Mouse (Mus musculus): Measurements from ENCODE around the gene Ghdc. TPM values are rescaled to one million over a fixed set of nuclear protein-coding genes. Genes with fewer than 3 reads are reported as not detected.

Ghdc gene
- polyA plus RNA-seq, 1 experiment from 2014 or later: 2.1 TPM

DNA sequence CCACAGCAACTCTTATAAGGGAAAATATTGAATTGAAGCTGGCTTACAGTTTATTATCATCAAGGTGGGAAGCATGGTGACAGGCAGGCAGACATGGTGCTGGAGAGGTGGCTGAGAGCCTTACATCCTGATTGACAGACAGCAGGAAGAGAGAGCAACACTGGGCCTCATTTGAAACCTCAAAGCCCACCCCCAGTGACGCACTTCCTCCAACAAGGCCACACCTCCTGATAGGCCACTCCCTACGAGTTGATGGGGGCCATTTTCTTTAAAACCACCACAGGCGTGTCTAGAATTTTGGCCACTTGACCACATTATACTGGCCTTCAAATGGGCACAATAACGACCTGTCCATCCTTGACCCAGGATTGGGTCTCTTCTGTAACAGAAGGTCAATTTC, 3.5 kb upstream of the Ghdc start:
- 88% methylated on average over 4 of the region's 4 CpGs for WGBS

GRCm38 (mm10) chr11:100769980-100770379, 777 bp downstream of the Ghdc start:
- DNase-seq (ENCODE audit: low spot score) (no peak), ATAC-seq (ENCODE audit: low FRiP score) (no peak)
- WGBS: 58% methylated on average over 6 of the region's 6 CpGs
- Histone ChIP-seq H3K4me1 (replicated peaks; ENCODE audit: control insufficient read depth, insufficient read depth, low read length) (no peaks in the 10 kb centered on the region), H3K4me3 (ENCODE audit: low read depth, low read length) (peak overlapping the region; percentile 34; the same call in 1 of the 2 replicates), H3K27ac (ENCODE audit: low read depth, low read length) (no peak overlapping the region), H3K9ac (ENCODE audit: low read depth, low read length) (no peak overlapping the region), H3K4me2 (replicated peaks; ENCODE audit: low read depth, low read length) (no peak overlapping the region; the same call in 1 of the 2 replicates), H3K36me3 (ENCODE audit: control insufficient read depth, insufficient read depth, low read length) (no peaks in the 10 kb centered on the region), H3K9me3 (ENCODE audit: control insufficient read depth, low read length) (no peaks in the 10 kb centered on the region), H3K27me3 (ENCODE audit: control insufficient read depth, insufficient read depth, low read length) (no peaks in the 10 kb centered on the region)

More for the DNA sequence above, 3.5 kb upstream of the Ghdc start:
- Histone ChIP-seq H3K27ac (ENCODE audit: low read depth, low read length) (no peak overlapping the region), H3K9me3 (ENCODE audit: control insufficient read depth, low read length) (no peaks in the 10 kb centered on the region), H3K36me3 (ENCODE audit: control insufficient read depth, insufficient read depth, low read length) (no peaks in the 10 kb centered on the region), H3K27me3 (ENCODE audit: control insufficient read depth, insufficient read depth, low read length) (no peaks in the 10 kb centered on the region), H3K4me2 (replicated peaks; ENCODE audit: low read depth, low read length) (no peak overlapping the region), H3K4me3 (ENCODE audit: low read depth, low read length) (no peak overlapping the region), H3K4me1 (replicated peaks; ENCODE audit: control insufficient read depth, insufficient read depth, low read length) (no peaks in the 10 kb centered on the region), H3K9ac (ENCODE audit: low read depth, low read length) (no peak overlapping the region)
- DNase-seq (ENCODE audit: low spot score) (no peak), ATAC-seq (ENCODE audit: low FRiP score) (no peak)

- 83% methylated on average over 5 of the region's 5 CpGs for WGBS
- ATAC-seq (ENCODE audit: low FRiP score): no peak
- H3K9me3 ChIP-seq (ENCODE audit: control insufficient read depth, low read length): no peaks in the 10 kb centered on the region
Measured at GRCm38 (mm10) chr11:100767871-100768270, 2.9 kb downstream of the Ghdc start.

GRCm38 (mm10) chr11:100766726-100767125, 4.0 kb downstream of the Ghdc start:
- H3K4me3 ChIP-seq (ENCODE audit: low read depth, low read length): no peak overlapping the region
- no peak overlapping the region for H3K9ac ChIP-seq (ENCODE audit: low read depth, low read length)
- WGBS: 83% methylated on average over 9 of the region's 9 CpGs
- no peak overlapping the region for H3K4me2 ChIP-seq (replicated peaks; ENCODE audit: low read depth, low read length)
- 0 out of 2 replicates have a peak, but pooled peaks cover 4% of the 10 kb centered on the region for H3K27me3 ChIP-seq (ENCODE audit: control insufficient read depth, insufficient read depth, low read length)
- ATAC-seq (ENCODE audit: low FRiP score) (no peak), DNase-seq (ENCODE audit: low spot score) (no peak)
- no peak overlapping the region for H3K27ac ChIP-seq (ENCODE audit: low read depth, low read length)
- H3K4me1 ChIP-seq (replicated peaks; ENCODE audit: control insufficient read depth, insufficient read depth, low read length): no peaks in the 10 kb centered on the region
- H3K36me3 ChIP-seq (ENCODE audit: control insufficient read depth, insufficient read depth, low read length): no peaks in the 10 kb centered on the region
- H3K9me3 ChIP-seq (ENCODE audit: control insufficient read depth, low read length): no peaks in the 10 kb centered on the region

More at GRCm38 (mm10) chr11:100767871-100768270, 2.9 kb downstream of the Ghdc start:
- Histone ChIP-seq H3K36me3 (ENCODE audit: control insufficient read depth, insufficient read depth, low read length) (no peaks in the 10 kb centered on the region), H3K4me1 (replicated peaks; ENCODE audit: control insufficient read depth, insufficient read depth, low read length) (no peaks in the 10 kb centered on the region), H3K27me3 (ENCODE audit: control insufficient read depth, insufficient read depth, low read length) (0 out of 2 replicates have a peak, but pooled peaks cover 1% of the 10 kb centered on the region), H3K9ac (ENCODE audit: low read depth, low read length) (no peak overlapping the region), H3K27ac (ENCODE audit: low read depth, low read length) (no peak overlapping the region), H3K4me3 (ENCODE audit: low read depth, low read length) (no peak overlapping the region), H3K4me2 (replicated peaks; ENCODE audit: low read depth, low read length) (no peak overlapping the region)
- no peak for DNase-seq (ENCODE audit: low spot score)

- Histone ChIP-seq H3K4me2 (replicated peaks; ENCODE audit: low read depth, low read length) (peak within 1 kb of the TSS; percentile 67), H3K4me3 (ENCODE audit: low read depth, low read length) (peak within 1 kb of the TSS; percentile 32), H3K27ac (ENCODE audit: low read depth, low read length) (no peak within 1 kb of the TSS), H3K9me3 (ENCODE audit: control insufficient read depth, low read length) (no peaks in the 10 kb centered on the region), H3K27me3 (ENCODE audit: control insufficient read depth, insufficient read depth, low read length) (peaks cover 18% of the 10 kb centered on the region), H3K36me3 (ENCODE audit: control insufficient read depth, insufficient read depth, low read length) (no peaks in the 10 kb centered on the region), H3K4me1 (replicated peaks; ENCODE audit: control insufficient read depth, insufficient read depth, low read length) (peaks cover 6% of the 10 kb centered on the region), H3K9ac (ENCODE audit: low read depth, low read length) (peak within 1 kb of the TSS; percentile 52)
- ATAC-seq (ENCODE audit: low FRiP score) (no peak), DNase-seq (ENCODE audit: low spot score) (no peak)
- WGBS: 86% methylated on average over 7 of the region's 7 CpGs
Measured at GRCm38 (mm10) chr11:100762831-100763230, 7.9 kb downstream of the Ghdc start, which contains the start of gene Hcrt. TSS of gene Hcrt (minus strand) at chr11:100762931.

DNA sequence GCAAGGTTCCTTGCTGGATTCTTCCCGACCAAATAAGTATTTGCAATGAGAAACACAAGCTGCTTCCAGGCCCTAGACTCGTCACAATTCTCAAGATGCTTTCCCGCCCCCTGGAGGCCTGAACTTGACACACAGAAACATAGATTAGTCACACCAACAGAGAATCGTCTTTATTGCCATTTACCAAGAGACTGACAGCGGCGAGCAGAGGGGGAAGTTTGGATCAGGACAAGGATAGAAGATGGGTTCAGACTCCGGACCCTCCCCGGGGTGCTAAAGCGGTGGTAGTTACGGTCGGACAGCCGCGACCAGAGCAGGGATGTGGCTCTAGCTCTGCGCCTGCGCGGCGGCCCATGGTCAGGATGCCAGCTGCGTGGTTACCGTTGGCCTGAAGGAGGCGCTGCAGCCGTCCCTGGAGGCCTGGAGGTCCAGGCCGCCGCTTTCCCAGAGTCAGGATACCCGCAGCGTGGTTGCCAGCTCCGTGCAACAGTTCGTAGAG, 9.2 kb downstream of the Ghdc start:
- under 1% methylated on average over 27 of the region's 27 CpGs for WGBS
- peak; percentile 68 for ATAC-seq (ENCODE audit: low FRiP score)
- H3K27me3 ChIP-seq (ENCODE audit: control insufficient read depth, insufficient read depth, low read length): peaks cover 18% of the 10 kb centered on the region
- H3K36me3 ChIP-seq (ENCODE audit: control insufficient read depth, insufficient read depth, low read length): no peaks in the 10 kb centered on the region
- peak; percentile 95 for DNase-seq (ENCODE audit: low spot score)
- no peaks in the 10 kb centered on the region for H3K9me3 ChIP-seq (ENCODE audit: control insufficient read depth, low read length)
- H3K4me1 ChIP-seq (replicated peaks; ENCODE audit: control insufficient read depth, insufficient read depth, low read length): peaks cover 6% of the 10 kb centered on the region
- no peak overlapping the region for H3K27ac ChIP-seq (ENCODE audit: low read depth, low read length)
- peak overlapping the region; percentile 52 for H3K9ac ChIP-seq (ENCODE audit: low read depth, low read length)
- H3K4me2 ChIP-seq (replicated peaks; ENCODE audit: low read depth, low read length): peak overlapping the region; percentile 67
- H3K4me3 ChIP-seq (ENCODE audit: low read depth, low read length): peak overlapping the region; percentile 32

DNA sequence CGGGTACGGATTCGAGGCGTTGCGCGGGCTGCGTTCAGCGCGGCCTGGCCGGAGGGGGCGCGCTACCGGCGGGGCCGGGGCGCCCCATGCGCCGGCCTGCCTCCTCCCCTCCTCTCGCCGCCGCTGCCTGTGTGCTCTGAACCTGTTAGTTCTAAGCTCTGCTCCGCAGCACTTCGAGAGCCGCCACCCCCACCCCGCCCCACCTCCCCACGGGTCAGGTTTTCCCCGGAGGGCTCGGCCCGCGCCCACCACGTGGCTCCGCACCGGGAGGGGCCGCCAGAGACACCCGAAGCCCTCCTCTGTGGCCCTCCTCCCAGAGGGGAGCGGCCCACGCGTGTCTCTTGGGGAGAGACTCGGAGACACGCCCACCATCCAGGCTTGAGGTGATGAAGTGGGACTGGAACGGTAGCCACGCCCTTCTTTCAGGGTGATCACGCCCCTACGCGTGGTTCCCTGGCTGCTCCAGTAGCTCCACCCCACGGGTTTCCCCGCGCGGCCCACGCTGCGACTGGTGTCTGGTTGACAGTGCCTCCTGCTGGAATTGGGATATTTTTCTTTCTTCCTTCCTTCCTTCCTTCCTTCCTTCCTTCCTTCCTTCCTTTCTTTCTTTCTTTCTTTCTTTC, 11.0 kb downstream of the Ghdc start, which contains the start of gene Kcnh4:
Gene Kcnh4, minus strand, starts transcription at position 332 of the 623 bp plus-strand sequence.
- no peaks in the 10 kb centered on the region for H3K9me3 ChIP-seq (ENCODE audit: control insufficient read depth, low read length)
- H3K27ac ChIP-seq (ENCODE audit: low read depth, low read length): peak within 1 kb of the TSS; percentile 1; the same call in 1 of the 2 replicates
- peak; percentile 39; the same call in 1 of the 2 replicates for ATAC-seq (ENCODE audit: low FRiP score)
- no peaks in the 10 kb centered on the region for H3K36me3 ChIP-seq (ENCODE audit: control insufficient read depth, insufficient read depth, low read length)
- peaks cover 6% of the 10 kb centered on the region for H3K4me1 ChIP-seq (replicated peaks; ENCODE audit: control insufficient read depth, insufficient read depth, low read length)
- H3K4me2 ChIP-seq (replicated peaks; ENCODE audit: low read depth, low read length): peak within 1 kb of the TSS; percentile 87
- under 1% methylated on average over 36 of the region's 51 CpGs for WGBS
- H3K27me3 ChIP-seq (ENCODE audit: control insufficient read depth, insufficient read depth, low read length): peaks cover 18% of the 10 kb centered on the region
- H3K9ac ChIP-seq (ENCODE audit: low read depth, low read length): peak within 1 kb of the TSS; percentile 64
- DNase-seq (ENCODE audit: low spot score): peak; percentile 64
- peak within 1 kb of the TSS; percentile 45 for H3K4me3 ChIP-seq (ENCODE audit: low read depth, low read length)

- Histone ChIP-seq H3K4me3 (ENCODE audit: low read depth, low read length) (peak overlapping the region; percentile 45), H3K9me3 (ENCODE audit: control insufficient read depth, low read length) (no peaks in the 10 kb centered on the region), H3K9ac (ENCODE audit: low read depth, low read length) (peak overlapping the region; percentile 64), H3K27ac (ENCODE audit: low read depth, low read length) (peak overlapping the region; percentile 1; the same call in 1 of the 2 replicates), H3K27me3 (ENCODE audit: control insufficient read depth, insufficient read depth, low read length) (peaks cover 18% of the 10 kb centered on the region), H3K36me3 (ENCODE audit: control insufficient read depth, insufficient read depth, low read length) (no peaks in the 10 kb centered on the region), H3K4me2 (replicated peaks; ENCODE audit: low read depth, low read length) (peak overlapping the region; percentile 87), H3K4me1 (replicated peaks; ENCODE audit: control insufficient read depth, insufficient read depth, low read length) (peaks cover 6% of the 10 kb centered on the region)
- peak; percentile 79 for DNase-seq (ENCODE audit: low spot score)
- under 1% methylated on average over 32 of the region's 35 CpGs for WGBS
- ATAC-seq (ENCODE audit: low FRiP score): peak; percentile 60; the same call in 1 of the 2 replicates
Measured at GRCm38 (mm10) chr11:100758707-100759610, 11.8 kb downstream of the Ghdc start.
